Mouse (Mus musculus): Measurements from ENCODE around the gene Hapln4. TPM values are rescaled to one million over a fixed set of nuclear protein-coding genes. Genes with fewer than 3 reads are reported as not detected.
A peak's percentile ranks its signal among the peaks of the same experiment; 100 is the strongest.

The Hapln4 gene
- polyA plus RNA-seq, 1 experiment from 2014 or later: 1.6 TPM

GRCm38 (mm10) chr8:70104922-70105321 is 21.7 kb downstream of the Hapln4 start:
- no peaks in the 10 kb centered on the region for H3K27me3 ChIP-seq (replicated peaks)
- peaks cover 83% of the 10 kb centered on the region for H3K36me3 ChIP-seq
- H3K27ac ChIP-seq (replicated peaks): no peak overlapping the region
- no peak overlapping the region for H3K4me3 ChIP-seq (replicated peaks)
- 76% methylated on average over 7 of the region's 7 CpGs for WGBS
- H3K4me1 ChIP-seq: peaks cover 20% of the 10 kb centered on the region
- H3K4me2 ChIP-seq: no peak overlapping the region
- H3K9me3 ChIP-seq (replicated peaks): no peaks in the 10 kb centered on the region
- ATAC-seq (ENCODE audit: low FRiP score): no peak
- H3K9ac ChIP-seq (replicated peaks): no peak overlapping the region

GRCm38 (mm10) chr8:70110451-70110850 is 27.2 kb downstream of the Hapln4 start:
- Histone ChIP-seq H3K27me3 (replicated peaks) (peaks cover 6% of the 10 kb centered on the region; the same call in 1 of the 2 replicates), H3K27ac (replicated peaks) (no peak overlapping the region), H3K9ac (replicated peaks) (no peak overlapping the region), H3K4me1 (peaks cover 30% of the 10 kb centered on the region), H3K36me3 (peaks cover 95% of the 10 kb centered on the region), H3K4me3 (replicated peaks) (no peak overlapping the region), H3K9me3 (replicated peaks) (no peaks in the 10 kb centered on the region), H3K4me2 (no peak overlapping the region)
- no peak for ATAC-seq (ENCODE audit: low FRiP score)
- 86% methylated on average over 2 of the region's 2 CpGs for WGBS

- no peak overlapping the region for H3K27ac ChIP-seq (replicated peaks)
- peaks cover 8% of the 10 kb centered on the region; the same call in 1 of the 2 replicates for H3K27me3 ChIP-seq (replicated peaks)
- H3K36me3 ChIP-seq: peaks cover 91% of the 10 kb centered on the region
- WGBS: 58% methylated on average over 23 of the region's 23 CpGs
- no peak overlapping the region for H3K4me3 ChIP-seq (replicated peaks)
- no peaks in the 10 kb centered on the region for H3K9me3 ChIP-seq (replicated peaks)
- H3K9ac ChIP-seq (replicated peaks): no peak overlapping the region
- ATAC-seq (ENCODE audit: low FRiP score): no peak
- no peak overlapping the region for H3K4me2 ChIP-seq
- peaks cover 30% of the 10 kb centered on the region for H3K4me1 ChIP-seq
Observed at GRCm38 (mm10) chr8:70111192-70111795, 28.0 kb downstream of the Hapln4 start.

- Histone ChIP-seq H3K4me2 (peak overlapping the region; percentile 11; the same call in 1 of the 2 replicates), H3K9me3 (replicated peaks) (no peaks in the 10 kb centered on the region), H3K4me3 (replicated peaks) (no peak overlapping the region), H3K4me1 (peaks cover 36% of the 10 kb centered on the region), H3K36me3 (peaks cover 79% of the 10 kb centered on the region), H3K9ac (replicated peaks) (no peak overlapping the region), H3K27me3 (replicated peaks) (peaks cover 8% of the 10 kb centered on the region; the same call in 1 of the 2 replicates), H3K27ac (replicated peaks) (no peak overlapping the region)
- WGBS: 10% methylated on average over 43 of the region's 43 CpGs
- ATAC-seq (ENCODE audit: low FRiP score): 0 out of 2 replicates have a peak, but pooled peaks have one; percentile 3
Observed at GRCm38 (mm10) chr8:70112401-70113016, 29.3 kb downstream of the Hapln4 start.

- no peak overlapping the region for H3K4me3 ChIP-seq (replicated peaks)
- H3K36me3 ChIP-seq: peaks cover 60% of the 10 kb centered on the region
- no peaks in the 10 kb centered on the region for H3K9me3 ChIP-seq (replicated peaks)
- 25% methylated on average over 6 of the region's 6 CpGs for WGBS
- ATAC-seq (ENCODE audit: low FRiP score): no peak
- H3K4me2 ChIP-seq: no peak overlapping the region; the same call in 1 of the 2 replicates
- no peak overlapping the region for H3K9ac ChIP-seq (replicated peaks)
- H3K27ac ChIP-seq (replicated peaks): no peak overlapping the region
- peaks cover 8% of the 10 kb centered on the region; the same call in 1 of the 2 replicates for H3K27me3 ChIP-seq (replicated peaks)
- peaks cover 46% of the 10 kb centered on the region for H3K4me1 ChIP-seq
Observed at GRCm38 (mm10) chr8:70114488-70114887, 31.2 kb downstream of the Hapln4 start.

- peaks cover 8% of the 10 kb centered on the region; the same call in 1 of the 2 replicates for H3K27me3 ChIP-seq (replicated peaks)
- H3K4me2 ChIP-seq: no peak overlapping the region; the same call in 1 of the 2 replicates
- peaks cover 56% of the 10 kb centered on the region for H3K36me3 ChIP-seq
- no peak overlapping the region for H3K4me3 ChIP-seq (replicated peaks)
- no peaks in the 10 kb centered on the region for H3K9me3 ChIP-seq (replicated peaks)
- no peak for ATAC-seq (ENCODE audit: low FRiP score)
- H3K9ac ChIP-seq (replicated peaks): no peak overlapping the region
- H3K4me1 ChIP-seq: peaks cover 42% of the 10 kb centered on the region
- H3K27ac ChIP-seq (replicated peaks): no peak overlapping the region
- WGBS: 72% methylated on average over 13 of the region's 13 CpGs
Observed at GRCm38 (mm10) chr8:70114892-70115291, 31.6 kb downstream of the Hapln4 start.

GRCm38 (mm10) chr8:70117611-70118010 is 34.4 kb downstream of the Hapln4 start:
- no peak overlapping the region for H3K27ac ChIP-seq (replicated peaks)
- H3K4me2 ChIP-seq: peak overlapping the region; percentile 74
- peaks cover 32% of the 10 kb centered on the region for H3K4me1 ChIP-seq
- no peak overlapping the region; the same call in 1 of the 2 replicates for H3K9ac ChIP-seq (replicated peaks)
- ATAC-seq (ENCODE audit: low FRiP score): no peak
- WGBS: 16% methylated on average over 9 of the region's 9 CpGs
- peaks cover 29% of the 10 kb centered on the region for H3K36me3 ChIP-seq
- H3K27me3 ChIP-seq (replicated peaks): peaks cover 8% of the 10 kb centered on the region; the same call in 1 of the 2 replicates
- peak overlapping the region; percentile 65 for H3K4me3 ChIP-seq (replicated peaks)
- no peaks in the 10 kb centered on the region for H3K9me3 ChIP-seq (replicated peaks)

GRCm38 (mm10) chr8:70118726-70119700 is 35.8 kb downstream of the Hapln4 start:
- H3K4me1 ChIP-seq: peaks cover 28% of the 10 kb centered on the region
- H3K27ac ChIP-seq (replicated peaks): peak overlapping the region; percentile 86
- ATAC-seq (ENCODE audit: low FRiP score): peak; percentile 80
- WGBS: 2% methylated on average over 17 of the region's 17 CpGs
- peaks cover 8% of the 10 kb centered on the region; the same call in 1 of the 2 replicates for H3K27me3 ChIP-seq (replicated peaks)
- H3K9ac ChIP-seq (replicated peaks): peak overlapping the region; percentile 82
- H3K9me3 ChIP-seq (replicated peaks): no peaks in the 10 kb centered on the region
- peaks cover 17% of the 10 kb centered on the region for H3K36me3 ChIP-seq
- peak overlapping the region; percentile 74 for H3K4me2 ChIP-seq
- peak overlapping the region; percentile 65 for H3K4me3 ChIP-seq (replicated peaks)

DNA sequence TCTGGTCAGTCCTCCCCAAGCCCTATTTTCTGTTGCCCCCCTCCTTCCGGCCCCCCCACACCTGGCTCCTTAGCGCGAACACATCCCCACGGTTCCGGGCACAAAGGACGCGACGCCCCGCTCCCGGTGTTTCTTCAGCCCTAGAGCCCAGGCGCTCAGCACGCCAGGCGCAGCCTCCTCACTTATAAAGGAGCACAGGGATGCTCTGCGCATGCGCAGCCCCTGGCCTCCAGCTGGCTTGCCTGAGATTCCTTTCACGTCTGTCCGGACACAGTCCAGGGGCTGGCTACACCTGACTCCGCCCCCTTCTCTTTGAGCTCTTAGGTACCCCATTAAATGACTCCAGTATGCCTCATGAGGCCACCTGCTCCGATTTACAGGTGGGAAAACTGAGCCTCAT is 37.4 kb downstream of the Hapln4 start, which contains the start of gene Ncan:
Gene Ncan, minus strand, starts transcription at position 207 of the 400 bp plus-strand sequence.
- peak; percentile 80 for ATAC-seq (ENCODE audit: low FRiP score)

DNA sequence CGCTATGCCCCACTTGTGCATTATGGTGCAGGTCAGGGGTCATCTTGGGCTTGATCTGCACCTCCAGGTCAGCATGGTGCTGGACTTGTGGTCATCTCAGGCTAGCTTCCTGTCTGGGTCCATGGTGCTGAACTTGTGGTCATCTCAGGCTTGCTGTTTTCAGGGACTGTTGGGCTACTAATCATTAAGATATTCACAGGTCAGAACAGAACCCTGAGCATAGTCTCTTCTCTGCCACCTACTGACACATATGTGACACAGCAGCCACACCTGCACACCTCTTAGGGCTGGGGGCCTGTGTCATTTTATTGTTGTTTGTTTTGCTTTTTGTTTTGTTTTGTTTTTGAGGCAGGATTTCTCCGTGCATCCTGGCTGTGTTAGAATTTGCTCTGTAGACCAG is 39.6 kb downstream of the Hapln4 start:
- Histone ChIP-seq H3K4me1 (peaks cover 14% of the 10 kb centered on the region), H3K4me2 (no peak overlapping the region), H3K27me3 (replicated peaks) (peaks cover 5% of the 10 kb centered on the region; the same call in 1 of the 2 replicates), H3K4me3 (replicated peaks) (no peak overlapping the region), H3K9me3 (replicated peaks) (no peaks in the 10 kb centered on the region), H3K36me3 (no peaks in the 10 kb centered on the region), H3K27ac (replicated peaks) (no peak overlapping the region), H3K9ac (replicated peaks) (no peak overlapping the region)
- ATAC-seq (ENCODE audit: low FRiP score): no peak
- 55% methylated on average over 2 of the region's 2 CpGs for WGBS

More for the DNA sequence above, 37.4 kb downstream of the Hapln4 start, which contains the start of gene Ncan:
- Histone ChIP-seq H3K27ac (replicated peaks) (peak within 1 kb of the TSS; percentile 86), H3K9me3 (replicated peaks) (no peaks in the 10 kb centered on the region), H3K9ac (replicated peaks) (peak within 1 kb of the TSS; percentile 82), H3K4me1 (peaks cover 28% of the 10 kb centered on the region), H3K4me2 (peak within 1 kb of the TSS; percentile 74), H3K27me3 (replicated peaks) (peaks cover 5% of the 10 kb centered on the region; the same call in 1 of the 2 replicates), H3K4me3 (replicated peaks) (peak within 1 kb of the TSS; percentile 65), H3K36me3 (peaks cover under 1% of the 10 kb centered on the region; the same call in 1 of the 2 replicates)
- WGBS: under 1% methylated on average over 19 of the region's 19 CpGs

DNA sequence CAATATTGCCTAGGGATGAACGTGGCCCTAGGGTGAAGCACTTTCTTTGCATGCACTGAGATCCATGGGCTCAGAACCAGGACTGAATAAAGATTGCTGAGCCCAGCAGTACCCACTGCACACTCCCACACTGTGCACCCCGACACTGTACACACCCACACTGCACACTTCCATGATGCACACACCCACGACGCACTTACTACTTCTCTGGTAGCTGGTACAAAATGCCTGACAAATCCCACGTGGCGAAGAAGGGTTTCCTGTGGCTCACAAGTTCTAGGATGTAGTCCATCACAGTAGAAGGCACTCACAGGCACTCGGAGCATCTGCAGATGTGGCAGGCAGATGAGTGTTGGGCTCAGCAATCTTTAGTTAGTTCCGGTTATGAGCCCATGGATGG is 41.7 kb downstream of the Hapln4 start:
- H3K4me2 ChIP-seq: no peak overlapping the region
- H3K27me3 ChIP-seq (replicated peaks): peaks cover 5% of the 10 kb centered on the region; the same call in 1 of the 2 replicates
- H3K4me3 ChIP-seq (replicated peaks): no peak overlapping the region
- no peak overlapping the region for H3K27ac ChIP-seq (replicated peaks)
- H3K36me3 ChIP-seq: no peaks in the 10 kb centered on the region
- no peak for ATAC-seq (ENCODE audit: low FRiP score)
- no peak overlapping the region for H3K9ac ChIP-seq (replicated peaks)
- peaks cover 12% of the 10 kb centered on the region for H3K4me1 ChIP-seq
- H3K9me3 ChIP-seq (replicated peaks): no peaks in the 10 kb centered on the region
- 72% methylated on average over 8 of the region's 8 CpGs for WGBS
